Mouse (Mus musculus): ENCODE measurements at regions not wholly inside any gene's neighbourhood (a gene's known extent, or its start where the extent isn't known, plus 50 kb on each side); places are given as distances from the start of the nearest gene placed in this dataset.

- H3K27me3 ChIP-seq (replicated peaks; ENCODE audit: control insufficient read depth, insufficient read depth, low read length): no peaks in the 10 kb centered on the region
- no peaks in the 10 kb centered on the region for H3K36me3 ChIP-seq (ENCODE audit: control insufficient read depth, insufficient read depth, low read length)
- no peak overlapping the region for H3K27ac ChIP-seq (ENCODE audit: low read length)
- ATAC-seq: no peak
- no peak overlapping the region for H3K4me3 ChIP-seq (ENCODE audit: low read length)
- H3K9me3 ChIP-seq (ENCODE audit: control insufficient read depth, low read length): no peaks in the 10 kb centered on the region
- 0 out of 2 replicates have a peak, but pooled peaks cover 7% of the 10 kb centered on the region for H3K4me1 ChIP-seq (ENCODE audit: control insufficient read depth, insufficient read depth, low read length)
- 71% methylated on average over 4 of the region's 4 CpGs for WGBS
- no peak overlapping the region for H3K4me2 ChIP-seq (ENCODE audit: low read depth, low read length)
- H3K9ac ChIP-seq (ENCODE audit: low read depth, low read length): no peak overlapping the region
Observed at GRCm38 (mm10) chr8:25307956-25308355, 483.8 kb upstream of the Adam5 start.

- ATAC-seq: no peak
- Histone ChIP-seq H3K4me1 (ENCODE audit: control insufficient read depth, insufficient read depth, low read length) (0 out of 2 replicates have a peak, but pooled peaks cover 7% of the 10 kb centered on the region), H3K36me3 (ENCODE audit: control insufficient read depth, insufficient read depth, low read length) (no peaks in the 10 kb centered on the region), H3K27me3 (replicated peaks; ENCODE audit: control insufficient read depth, insufficient read depth, low read length) (no peaks in the 10 kb centered on the region), H3K4me2 (ENCODE audit: low read depth, low read length) (no peak overlapping the region), H3K9me3 (ENCODE audit: control insufficient read depth, low read length) (no peaks in the 10 kb centered on the region), H3K27ac (ENCODE audit: low read length) (peak overlapping the region; percentile 19; the same call in 1 of the 2 replicates), H3K4me3 (ENCODE audit: low read length) (no peak overlapping the region), H3K9ac (ENCODE audit: low read depth, low read length) (no peak overlapping the region)
- 75% methylated on average over 11 of the region's 11 CpGs for WGBS
Observed at GRCm38 (mm10) chr8:25307511-25307910, 483.3 kb upstream of the Adam5 start.

- H3K4me3 ChIP-seq (ENCODE audit: low read length): no peak overlapping the region
- H3K4me1 ChIP-seq (ENCODE audit: control insufficient read depth, insufficient read depth, low read length): 0 out of 2 replicates have a peak, but pooled peaks cover 7% of the 10 kb centered on the region
- no peaks in the 10 kb centered on the region for H3K27me3 ChIP-seq (replicated peaks; ENCODE audit: control insufficient read depth, insufficient read depth, low read length)
- H3K9me3 ChIP-seq (ENCODE audit: control insufficient read depth, low read length): no peaks in the 10 kb centered on the region
- H3K4me2 ChIP-seq (ENCODE audit: low read depth, low read length): no peak overlapping the region
- no peak for ATAC-seq
- 65% methylated on average over 15 of the region's 15 CpGs for WGBS
- H3K27ac ChIP-seq (ENCODE audit: low read length): peak overlapping the region; percentile 19; the same call in 1 of the 2 replicates
- H3K36me3 ChIP-seq (ENCODE audit: control insufficient read depth, insufficient read depth, low read length): no peaks in the 10 kb centered on the region
- H3K9ac ChIP-seq (ENCODE audit: low read depth, low read length): no peak overlapping the region
Observed at GRCm38 (mm10) chr8:25306769-25307491, 482.8 kb upstream of the Adam5 start.

Data from intestine, embryonic 16.5 days (tissue).